Mouse (Mus musculus): ENCODE data around the gene Dhtkd1.

Gene Dhtkd1

GRCm38 (mm10) chr2:5931938-5932337 is 10.7 kb downstream of the Dhtkd1 start:
- in situ Hi-C loops (cut with MboI; ENCODE audit: low sequenced_read_pairs) = no loop called here

GRCm38 (mm10) chr2:5930291-5931054 is 12.1 kb downstream of the Dhtkd1 start:
- in situ Hi-C loops (cut with MboI; ENCODE audit: low sequenced_read_pairs) = no loop called here

GRCm38 (mm10) chr2:5929793-5930192 is 12.8 kb downstream of the Dhtkd1 start:
- in situ Hi-C loops (cut with MboI; ENCODE audit: low sequenced_read_pairs) = no loop called here

- in situ Hi-C loops (cut with MboI; ENCODE audit: low sequenced_read_pairs) = no loop called here
Measured at GRCm38 (mm10) chr2:5927481-5927880, 15.1 kb downstream of the Dhtkd1 start.

- in situ Hi-C loops (cut with MboI; ENCODE audit: low sequenced_read_pairs) = no loop called here
Measured at GRCm38 (mm10) chr2:5923786-5924185, 18.8 kb downstream of the Dhtkd1 start.

GRCm38 (mm10) chr2:5922823-5923222 is 19.8 kb downstream of the Dhtkd1 start:
- in situ Hi-C loops (cut with MboI; ENCODE audit: low sequenced_read_pairs) = no loop called here

GRCm38 (mm10) chr2:5911282-5911965 is 31.2 kb downstream of the Dhtkd1 start:
- in situ Hi-C loops (cut with MboI; ENCODE audit: low sequenced_read_pairs) = no loop called here

- in situ Hi-C loops (cut with MboI; ENCODE audit: low sequenced_read_pairs) = no loop called here
Measured at GRCm38 (mm10) chr2:5906625-5907024, 36.0 kb downstream of the Dhtkd1 start.

- in situ Hi-C loops (cut with MboI; ENCODE audit: low sequenced_read_pairs) = no loop called here
Measured at GRCm38 (mm10) chr2:5906092-5906491, 36.5 kb downstream of the Dhtkd1 start.

GRCm38 (mm10) chr2:5900145-5900544 is 42.4 kb downstream of the Dhtkd1 start:
- in situ Hi-C loops (cut with MboI; ENCODE audit: low sequenced_read_pairs) = no loop called here

GRCm38 (mm10) chr2:5894843-5895570 is 47.6 kb downstream of the Dhtkd1 start, which contains the start of gene Sec61a2:
Gene Sec61a2 (minus strand): TSS chr2:5895432.
- in situ Hi-C loops (cut with MboI; ENCODE audit: low sequenced_read_pairs) = no loop called here

- in situ Hi-C loops (cut with MboI; ENCODE audit: low sequenced_read_pairs) = no loop called here
Measured at GRCm38 (mm10) chr2:5894296-5894695, 48.3 kb downstream of the Dhtkd1 start.

- in situ Hi-C loops (cut with MboI; ENCODE audit: low sequenced_read_pairs) = no loop called here
Measured at GRCm38 (mm10) chr2:5889412-5889811, 53.2 kb downstream of the Dhtkd1 start.

GRCm38 (mm10) chr2:5888865-5889264 is 53.7 kb downstream of the Dhtkd1 start:
- in situ Hi-C loops (cut with MboI; ENCODE audit: low sequenced_read_pairs) = no loop called here

- in situ Hi-C loops (cut with MboI; ENCODE audit: low sequenced_read_pairs) = no loop called here
Measured at GRCm38 (mm10) chr2:5877446-5877845, 65.1 kb downstream of the Dhtkd1 start.

GRCm38 (mm10) chr2:5869746-5870145 is 72.8 kb downstream of the Dhtkd1 start:
- in situ Hi-C loops (cut with MboI; ENCODE audit: low sequenced_read_pairs) = no loop called here

GRCm38 (mm10) chr2:5867681-5868080 is 74.9 kb downstream of the Dhtkd1 start:
- in situ Hi-C loops (cut with MboI; ENCODE audit: low sequenced_read_pairs) = no loop called here

GRCm38 (mm10) chr2:5862834-5863233 is 79.8 kb downstream of the Dhtkd1 start, which contains the start of gene Gm13199:
Gene Gm13199 (minus strand): TSS chr2:5862934.
- in situ Hi-C loops (cut with MboI; ENCODE audit: low sequenced_read_pairs) = no loop called here

GRCm38 (mm10) chr2:5851866-5852265 is 90.7 kb downstream of the Dhtkd1 start:
- in situ Hi-C loops (cut with MboI; ENCODE audit: low sequenced_read_pairs) = no loop called here

GRCm38 (mm10) chr2:5851116-5851515 is 91.5 kb downstream of the Dhtkd1 start:
- in situ Hi-C loops (cut with MboI; ENCODE audit: low sequenced_read_pairs) = no loop called here
